Mouse (Mus musculus): ENCODE measurements at regions not wholly inside any gene's neighbourhood (a gene's known extent, or its start where the extent isn't known, plus 50 kb on each side); places are given as distances from the start of the nearest gene placed in this dataset.
"Not testable (repeated sequence)": the region's sequence is repeated elsewhere in the genome, so short reads cannot be mapped to it uniquely, and the experiment has no call there.

GRCm38 (mm10) chr12:9751261-9752078 is 181.6 kb downstream of the Osr1 start:
- no peak overlapping the region for H3K27ac ChIP-seq (ENCODE audit: low read depth, low read length)
- 83% methylated on average over 6 of the region's 6 CpGs for WGBS
- H3K36me3 ChIP-seq (ENCODE audit: control insufficient read depth, insufficient read depth, low read length), result no peaks in the 10 kb centered on the region
- no peaks in the 10 kb centered on the region for H3K4me1 ChIP-seq (ENCODE audit: control insufficient read depth, insufficient read depth, low read length)
- no peak for ATAC-seq (ENCODE audit: low FRiP score, low TSS enrichment)
- no peak overlapping the region for H3K4me2 ChIP-seq (replicated peaks; ENCODE audit: low read depth, low read length)
- no peak overlapping the region for H3K4me3 ChIP-seq (ENCODE audit: low read length)
- H3K9ac ChIP-seq (ENCODE audit: low read depth, low read length), result no peak overlapping the region
- H3K27me3 ChIP-seq (ENCODE audit: control insufficient read depth, insufficient read depth, low read length), result no peaks in the 10 kb centered on the region
- H3K9me3 ChIP-seq (ENCODE audit: control insufficient read depth, low read length), result no peaks in the 10 kb centered on the region

- H3K4me1 ChIP-seq (ENCODE audit: control insufficient read depth, insufficient read depth, low read length), result no peaks in the 10 kb centered on the region
Measured at GRCm38 (mm10) chr12:9752079-9752450, 182.1 kb downstream of the Osr1 start.

GRCm38 (mm10) chr12:9756411-9756810 is 186.5 kb downstream of the Osr1 start:
- Histone ChIP-seq H3K27me3 (ENCODE audit: control insufficient read depth, insufficient read depth, low read length) (no peaks in the 10 kb centered on the region), H3K4me1 (ENCODE audit: control insufficient read depth, insufficient read depth, low read length) (no peaks in the 10 kb centered on the region), H3K9ac (ENCODE audit: low read depth, low read length) (no peak overlapping the region), H3K9me3 (ENCODE audit: control insufficient read depth, low read length) (no peaks in the 10 kb centered on the region), H3K4me3 (ENCODE audit: low read length) (no peak overlapping the region), H3K4me2 (replicated peaks; ENCODE audit: low read depth, low read length) (no peak overlapping the region), H3K27ac (ENCODE audit: low read depth, low read length) (no peak overlapping the region), H3K36me3 (ENCODE audit: control insufficient read depth, insufficient read depth, low read length) (no peaks in the 10 kb centered on the region)
- no peak for ATAC-seq (ENCODE audit: low FRiP score, low TSS enrichment)
- 50% methylated on average over 1 of the region's 1 CpGs for WGBS

More at GRCm38 (mm10) chr12:9752079-9752450, 182.1 kb downstream of the Osr1 start:
- Histone ChIP-seq H3K36me3 (ENCODE audit: control insufficient read depth, insufficient read depth, low read length) (no peaks in the 10 kb centered on the region), H3K9me3 (ENCODE audit: control insufficient read depth, low read length) (no peaks in the 10 kb centered on the region), H3K9ac (ENCODE audit: low read depth, low read length) (no peak overlapping the region), H3K27ac (ENCODE audit: low read depth, low read length) (no peak overlapping the region), H3K27me3 (ENCODE audit: control insufficient read depth, insufficient read depth, low read length) (no peaks in the 10 kb centered on the region), H3K4me3 (ENCODE audit: low read length) (no peak overlapping the region), H3K4me2 (replicated peaks; ENCODE audit: low read depth, low read length) (no peak overlapping the region)
- no peak for ATAC-seq (ENCODE audit: low FRiP score, low TSS enrichment)
- 70% methylated on average over 6 of the region's 6 CpGs for WGBS

GRCm38 (mm10) chr12:9760818-9761217 is 190.9 kb downstream of the Osr1 start:
- Histone ChIP-seq H3K36me3 (ENCODE audit: control insufficient read depth, insufficient read depth, low read length) (no peaks in the 10 kb centered on the region), H3K4me2 (replicated peaks; ENCODE audit: low read depth, low read length) (no peak overlapping the region), H3K4me1 (ENCODE audit: control insufficient read depth, insufficient read depth, low read length) (no peaks in the 10 kb centered on the region), H3K27ac (ENCODE audit: low read depth, low read length) (no peak overlapping the region), H3K27me3 (ENCODE audit: control insufficient read depth, insufficient read depth, low read length) (no peaks in the 10 kb centered on the region), H3K9me3 (ENCODE audit: control insufficient read depth, low read length) (no peaks in the 10 kb centered on the region), H3K9ac (ENCODE audit: low read depth, low read length) (no peak overlapping the region), H3K4me3 (ENCODE audit: low read length) (no peak overlapping the region)
- WGBS, result 34% methylated on average over 5 of the region's 5 CpGs
- no peak for ATAC-seq (ENCODE audit: low FRiP score, low TSS enrichment)

- not testable (repeated sequence) for H3K27me3 ChIP-seq (ENCODE audit: control insufficient read depth, insufficient read depth, low read length); H3K4me1 ChIP-seq (ENCODE audit: control insufficient read depth, insufficient read depth, low read length); H3K4me2 ChIP-seq (replicated peaks; ENCODE audit: low read depth, low read length); H3K36me3 ChIP-seq (ENCODE audit: control insufficient read depth, insufficient read depth, low read length); ATAC-seq (ENCODE audit: low FRiP score, low TSS enrichment); H3K27ac ChIP-seq (ENCODE audit: low read depth, low read length); H3K9ac ChIP-seq (ENCODE audit: low read depth, low read length); H3K9me3 ChIP-seq (ENCODE audit: control insufficient read depth, low read length); H3K4me3 ChIP-seq (ENCODE audit: low read length)
- 74% methylated on average over 2 of the region's 2 CpGs for WGBS
Measured at GRCm38 (mm10) chr12:9762291-9762811, 192.4 kb downstream of the Osr1 start.

GRCm38 (mm10) chr12:9762842-9763241 is 192.9 kb downstream of the Osr1 start:
- no peak overlapping the region for H3K4me3 ChIP-seq (ENCODE audit: low read length)
- no peak overlapping the region for H3K9ac ChIP-seq (ENCODE audit: low read depth, low read length)
- no peak overlapping the region for H3K27ac ChIP-seq (ENCODE audit: low read depth, low read length)
- no peak for ATAC-seq (ENCODE audit: low FRiP score, low TSS enrichment)
- no peaks in the 10 kb centered on the region for H3K36me3 ChIP-seq (ENCODE audit: control insufficient read depth, insufficient read depth, low read length)
- no peaks in the 10 kb centered on the region for H3K9me3 ChIP-seq (ENCODE audit: control insufficient read depth, low read length)
- no peak overlapping the region for H3K4me2 ChIP-seq (replicated peaks; ENCODE audit: low read depth, low read length)
- H3K27me3 ChIP-seq (ENCODE audit: control insufficient read depth, insufficient read depth, low read length), result no peaks in the 10 kb centered on the region
- 87% methylated on average over 2 of the region's 2 CpGs for WGBS
- no peaks in the 10 kb centered on the region for H3K4me1 ChIP-seq (ENCODE audit: control insufficient read depth, insufficient read depth, low read length)

GRCm38 (mm10) chr12:9770908-9771307 is 201.0 kb downstream of the Osr1 start:
- no peak for ATAC-seq (ENCODE audit: low FRiP score, low TSS enrichment)

GRCm38 (mm10) chr12:9772875-9773274 is 203.0 kb downstream of the Osr1 start:
- 85% methylated on average over 1 of the region's 1 CpGs for WGBS
- H3K27me3 ChIP-seq (ENCODE audit: control insufficient read depth, insufficient read depth, low read length), result no peaks in the 10 kb centered on the region
- H3K4me3 ChIP-seq (ENCODE audit: low read length), result no peak overlapping the region
- no peak overlapping the region for H3K4me2 ChIP-seq (replicated peaks; ENCODE audit: low read depth, low read length)
- H3K36me3 ChIP-seq (ENCODE audit: control insufficient read depth, insufficient read depth, low read length), result no peaks in the 10 kb centered on the region
- no peaks in the 10 kb centered on the region for H3K4me1 ChIP-seq (ENCODE audit: control insufficient read depth, insufficient read depth, low read length)
- H3K9ac ChIP-seq (ENCODE audit: low read depth, low read length), result no peak overlapping the region
- no peaks in the 10 kb centered on the region for H3K9me3 ChIP-seq (ENCODE audit: control insufficient read depth, low read length)
- no peak for ATAC-seq (ENCODE audit: low FRiP score, low TSS enrichment)
- no peak overlapping the region for H3K27ac ChIP-seq (ENCODE audit: low read depth, low read length)

More at GRCm38 (mm10) chr12:9770908-9771307, 201.0 kb downstream of the Osr1 start:
- Histone ChIP-seq H3K4me3 (ENCODE audit: low read length) (no peak overlapping the region), H3K9me3 (ENCODE audit: control insufficient read depth, low read length) (no peaks in the 10 kb centered on the region), H3K36me3 (ENCODE audit: control insufficient read depth, insufficient read depth, low read length) (no peaks in the 10 kb centered on the region), H3K27ac (ENCODE audit: low read depth, low read length) (no peak overlapping the region), H3K27me3 (ENCODE audit: control insufficient read depth, insufficient read depth, low read length) (no peaks in the 10 kb centered on the region), H3K9ac (ENCODE audit: low read depth, low read length) (no peak overlapping the region), H3K4me2 (replicated peaks; ENCODE audit: low read depth, low read length) (no peak overlapping the region), H3K4me1 (ENCODE audit: control insufficient read depth, insufficient read depth, low read length) (no peaks in the 10 kb centered on the region)
- 67% methylated on average over 4 of the region's 4 CpGs for WGBS

- no peak overlapping the region for H3K4me2 ChIP-seq (replicated peaks; ENCODE audit: low read depth, low read length)
- no peak overlapping the region for H3K27ac ChIP-seq (ENCODE audit: low read depth, low read length)
- H3K9ac ChIP-seq (ENCODE audit: low read depth, low read length), result no peak overlapping the region
- no peaks in the 10 kb centered on the region for H3K27me3 ChIP-seq (ENCODE audit: control insufficient read depth, insufficient read depth, low read length)
- no peaks in the 10 kb centered on the region for H3K4me1 ChIP-seq (ENCODE audit: control insufficient read depth, insufficient read depth, low read length)
- 75% methylated on average over 3 of the region's 3 CpGs for WGBS
- ATAC-seq (ENCODE audit: low FRiP score, low TSS enrichment), result no peak
- H3K4me3 ChIP-seq (ENCODE audit: low read length), result no peak overlapping the region
- H3K9me3 ChIP-seq (ENCODE audit: control insufficient read depth, low read length), result no peaks in the 10 kb centered on the region
- H3K36me3 ChIP-seq (ENCODE audit: control insufficient read depth, insufficient read depth, low read length), result no peaks in the 10 kb centered on the region
Measured at GRCm38 (mm10) chr12:9802284-9802683, 232.4 kb downstream of the Osr1 start.

All from kidney, embryonic 14.5 days (tissue).